Mouse (Mus musculus): ENCODE results near the gene Hspb2. TPM values are rescaled to one million over a fixed set of nuclear protein-coding genes. Genes with fewer than 3 reads are reported as not detected.
A peak's percentile ranks its signal among the peaks of the same experiment; 100 is the strongest.

The Hspb2 gene
- total and polyA plus RNA-seq, 2 experiments from 2014 or later = 0.52 to 0.98 TPM

DNA sequence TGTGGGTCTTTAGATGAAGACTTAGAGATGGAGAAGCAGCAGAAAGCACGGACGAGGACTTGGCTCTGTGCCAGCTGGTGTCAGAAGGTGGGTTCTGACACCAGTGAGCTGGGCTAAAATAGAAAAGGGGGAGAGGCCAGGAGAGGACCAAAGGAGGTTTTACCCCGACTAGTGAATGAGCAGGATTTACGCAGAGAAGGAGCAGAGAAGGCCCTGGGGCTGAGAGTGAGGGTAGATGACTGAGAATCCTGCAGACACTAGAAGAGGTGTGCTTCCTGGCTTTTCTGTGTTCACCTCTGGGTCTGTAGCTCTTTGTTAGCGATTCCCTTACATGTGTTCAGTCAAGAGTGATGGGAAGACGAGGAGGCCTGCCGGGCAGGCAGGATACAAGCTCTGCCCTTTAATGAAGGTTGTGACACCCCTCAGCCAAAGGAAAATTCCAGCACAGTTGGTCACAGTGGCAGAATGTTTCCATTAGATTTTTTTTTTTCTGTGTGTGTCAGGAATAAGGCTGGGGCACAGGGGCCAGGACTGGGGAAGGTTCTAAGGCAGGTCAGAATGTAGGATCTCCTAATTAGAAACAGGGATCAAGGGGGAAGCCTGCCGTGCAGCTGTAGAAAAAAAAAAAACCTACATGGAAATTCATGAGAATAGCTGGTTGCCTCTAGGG, 26.1 kb downstream of the Hspb2 start:
- no peak for DNase-seq
- no peak for TF ChIP-seq CTCF (IDR thresholded peaks at IDR 0.05; ENCODE audit: low read depth)
- Histone ChIP-seq H3K27ac (ENCODE audit: low read depth, low read length) (no peak overlapping the region), H3K9me3 (ENCODE audit: low read length) (no peaks in the 10 kb centered on the region), H3K27me3 (ENCODE audit: insufficient read depth, low read length) (no peaks in the 10 kb centered on the region), H3K9ac (no peak overlapping the region), H3K4me1 (ENCODE audit: insufficient read depth) (peaks cover 29% of the 10 kb centered on the region), H3K4me2 (ENCODE audit: low read depth) (peak overlapping the region; percentile 89), H3K36me3 (ENCODE audit: insufficient read depth) (no peaks in the 10 kb centered on the region), H3K4me3 (ENCODE audit: low read depth, low read length) (0 out of 2 replicates have a peak overlapping the region, but pooled peaks have one; percentile 2)
- no peak for ATAC-seq
- WGBS = 24% methylated on average over 8 of the region's 8 CpGs

GRCm38 (mm10) chr9:50724661-50725330, 27.4 kb downstream of the Hspb2 start:
- Histone ChIP-seq H3K9me3 (ENCODE audit: low read length) (no peaks in the 10 kb centered on the region), H3K4me2 (ENCODE audit: low read depth) (0 out of 2 replicates have a peak overlapping the region, but pooled peaks have one; percentile 1), H3K9ac (no peak overlapping the region), H3K27ac (ENCODE audit: low read depth, low read length) (no peak overlapping the region), H3K4me3 (ENCODE audit: low read depth, low read length) (no peak overlapping the region), H3K36me3 (ENCODE audit: insufficient read depth) (no peaks in the 10 kb centered on the region), H3K27me3 (ENCODE audit: insufficient read depth, low read length) (no peaks in the 10 kb centered on the region), H3K4me1 (ENCODE audit: insufficient read depth) (peaks cover 29% of the 10 kb centered on the region)
- ATAC-seq (no peak), DNase-seq (no peak)
- WGBS = 23% methylated on average over 3 of the region's 3 CpGs
- TF ChIP-seq CTCF (IDR thresholded peaks at IDR 0.05; ENCODE audit: low read depth) = no peak

GRCm38 (mm10) chr9:50724147-50724546, 28.0 kb downstream of the Hspb2 start:
- ATAC-seq (no peak), DNase-seq (no peak)
- H3K9ac ChIP-seq = no peak overlapping the region
- peaks cover 29% of the 10 kb centered on the region for H3K4me1 ChIP-seq (ENCODE audit: insufficient read depth)
- H3K36me3 ChIP-seq (ENCODE audit: insufficient read depth) = no peaks in the 10 kb centered on the region
- H3K4me2 ChIP-seq (ENCODE audit: low read depth) = 0 out of 2 replicates have a peak overlapping the region, but pooled peaks have one; percentile 1
- WGBS = 65% methylated on average over 2 of the region's 2 CpGs
- H3K9me3 ChIP-seq (ENCODE audit: low read length) = no peaks in the 10 kb centered on the region
- H3K27ac ChIP-seq (ENCODE audit: low read depth, low read length) = no peak overlapping the region
- no peak for TF ChIP-seq CTCF (IDR thresholded peaks at IDR 0.05; ENCODE audit: low read depth)
- H3K4me3 ChIP-seq (ENCODE audit: low read depth, low read length) = no peak overlapping the region
- H3K27me3 ChIP-seq (ENCODE audit: insufficient read depth, low read length) = no peaks in the 10 kb centered on the region

GRCm38 (mm10) chr9:50723406-50723805, 28.7 kb downstream of the Hspb2 start:
- H3K27me3 ChIP-seq (ENCODE audit: insufficient read depth, low read length) = no peaks in the 10 kb centered on the region
- peaks cover 29% of the 10 kb centered on the region for H3K4me1 ChIP-seq (ENCODE audit: insufficient read depth)
- ATAC-seq (no peak), DNase-seq (peak; percentile 84)
- H3K36me3 ChIP-seq (ENCODE audit: insufficient read depth) = no peaks in the 10 kb centered on the region
- no peak for TF ChIP-seq CTCF (IDR thresholded peaks at IDR 0.05; ENCODE audit: low read depth)
- H3K4me2 ChIP-seq (ENCODE audit: low read depth) = peak overlapping the region; percentile 30
- H3K4me3 ChIP-seq (ENCODE audit: low read depth, low read length) = no peak overlapping the region
- peak overlapping the region; percentile 47; the same call in 1 of the 2 replicates for H3K27ac ChIP-seq (ENCODE audit: low read depth, low read length)
- 0 out of 2 replicates have a peak overlapping the region, but pooled peaks have one; percentile 19 for H3K9ac ChIP-seq
- no peaks in the 10 kb centered on the region for H3K9me3 ChIP-seq (ENCODE audit: low read length)
- WGBS = 15% methylated on average over 7 of the region's 7 CpGs

GRCm38 (mm10) chr9:50722451-50722911, 29.7 kb downstream of the Hspb2 start:
- Histone ChIP-seq H3K4me2 (ENCODE audit: low read depth) (peak overlapping the region; percentile 30; the same call in 1 of the 2 replicates), H3K36me3 (ENCODE audit: insufficient read depth) (no peaks in the 10 kb centered on the region), H3K9ac (no peak overlapping the region), H3K4me1 (ENCODE audit: insufficient read depth) (peaks cover 27% of the 10 kb centered on the region; the same call in 1 of the 2 replicates), H3K27ac (ENCODE audit: low read depth, low read length) (peak overlapping the region; percentile 29; the same call in 1 of the 2 replicates), H3K4me3 (ENCODE audit: low read depth, low read length) (no peak overlapping the region), H3K9me3 (ENCODE audit: low read length) (no peaks in the 10 kb centered on the region), H3K27me3 (ENCODE audit: insufficient read depth, low read length) (no peaks in the 10 kb centered on the region)
- TF ChIP-seq CTCF (IDR thresholded peaks at IDR 0.05; ENCODE audit: low read depth) = no peak
- 16% methylated on average over 8 of the region's 8 CpGs for whole genome bisulfite sequencing
- ATAC-seq (peak; percentile 43), DNase-seq (peak; percentile 50)

- Histone ChIP-seq H3K9me3 (ENCODE audit: low read length) (no peaks in the 10 kb centered on the region), H3K9ac (no peak overlapping the region), H3K4me3 (ENCODE audit: low read depth, low read length) (no peak overlapping the region), H3K27ac (ENCODE audit: low read depth, low read length) (no peak overlapping the region), H3K4me1 (ENCODE audit: insufficient read depth) (peaks cover 18% of the 10 kb centered on the region; the same call in 1 of the 2 replicates), H3K4me2 (ENCODE audit: low read depth) (no peak overlapping the region), H3K36me3 (ENCODE audit: insufficient read depth) (no peaks in the 10 kb centered on the region), H3K27me3 (ENCODE audit: insufficient read depth, low read length) (no peaks in the 10 kb centered on the region)
- DNase-seq (no peak), ATAC-seq (no peak)
- TF ChIP-seq CTCF (IDR thresholded peaks at IDR 0.05; ENCODE audit: low read depth) = no peak
- 59% methylated on average over 12 of the region's 12 CpGs for WGBS
Measured at GRCm38 (mm10) chr9:50721061-50721460, 31.1 kb downstream of the Hspb2 start.

- Histone ChIP-seq H3K27me3 (ENCODE audit: insufficient read depth, low read length) (no peaks in the 10 kb centered on the region), H3K4me3 (ENCODE audit: low read depth, low read length) (no peak overlapping the region), H3K4me1 (ENCODE audit: insufficient read depth) (0 out of 2 replicates have a peak, but pooled peaks cover 10% of the 10 kb centered on the region), H3K4me2 (ENCODE audit: low read depth) (no peak overlapping the region), H3K27ac (ENCODE audit: low read depth, low read length) (no peak overlapping the region), H3K9ac (no peak overlapping the region), H3K36me3 (ENCODE audit: insufficient read depth) (no peaks in the 10 kb centered on the region), H3K9me3 (ENCODE audit: low read length) (no peaks in the 10 kb centered on the region)
- 77% methylated on average over 4 of the region's 4 CpGs for WGBS
- ATAC-seq (no peak), DNase-seq (no peak)
- TF ChIP-seq CTCF (IDR thresholded peaks at IDR 0.05; ENCODE audit: low read depth) = no peak
Measured at GRCm38 (mm10) chr9:50718878-50719277, 33.3 kb downstream of the Hspb2 start.

Measured in forebrain, postnatal 0 days (tissue).